Mouse (Mus musculus): ENCODE measurements around the gene Tectb.

- TF ChIP-seq POLR2A (IDR thresholded peaks at IDR 0.05; ENCODE audit: low read depth, low read length) (no peak), CTCF (IDR thresholded peaks at IDR 0.05; ENCODE audit: extremely low read depth, insufficient read depth, insufficient read length, insufficient replicate concordance) (no peak)
Measured at GRCm38 (mm10) chr19:55193717-55194394, 13.3 kb downstream of the Tectb start.

All from spleen, adult 2 months (tissue).